Comparison of ENCODE assay signal across 9 mouse cellular contexts in genomic region chr13:59251252-59252006, GRCm38 (mm10).
DNase-seq lines count a peak whose midpoint lies in the region; ATAC-seq lines count a peak whose summit lies in the region.
"Had no signal": no experiment of that assay in that cellular context is flagged by ENCODE, and none has a peak within 500 bp of the region (broad histone marks: within the 10 kb centered on the region; RNA-seq: fewer than 3 reads in every experiment).

No protein-coding gene starts in this region.

- H3K4me2 ChIP-seq in forebrain, embryonic 12.5 days: no peak overlapping the region; the same call in 1 of the 2 replicates
- H3K4me2 ChIP-seq in liver, embryonic 12.5 days: no peak overlapping the region

- no peaks in the 10 kb centered on the region for H3K36me3 ChIP-seq in forebrain, embryonic 12.5 days (replicated peaks)
- no peaks in the 10 kb centered on the region for H3K36me3 ChIP-seq in liver, embryonic 12.5 days

- H3K4me1 ChIP-seq in forebrain, embryonic 12.5 days: peaks cover 40% of the 10 kb centered on the region
- H3K4me1 ChIP-seq in liver, embryonic 12.5 days: no peaks in the 10 kb centered on the region

- intact Hi-C loops in heart, postnatal 25 days (cut with DNase I): no loop called here

- peak; percentile 36; the same call in 1 of the 2 replicates for ATAC-seq in forebrain, embryonic 12.5 days (ENCODE audit: low FRiP score)
- ATAC-seq in liver, embryonic 12.5 days: no peak

- DNase-seq in WW6 (ENCODE audit: low read depth, low spot score) (peak; percentile 3), adipocyte (ENCODE audit: low spot score) (no peak)
- peak; percentile 31 for DNase-seq in layer of hippocampus, adult 9-10 months (ENCODE audit: low spot score)
- peak; percentile 30 for DNase-seq in neural tube, embryonic 10.5 days (ENCODE audit: extremely low spot score, low spot score)
- DNase-seq in testis, postnatal 10 days (ENCODE audit: low spot score): no peak
- DNase-seq in heart, postnatal 25 days (ENCODE audit: low spot score): no peak

- H3K4me3 ChIP-seq in forebrain, embryonic 12.5 days (replicated peaks): no peak overlapping the region
- no peak overlapping the region for H3K4me3 ChIP-seq in liver, embryonic 12.5 days
- H3K4me3 ChIP-seq: myocyte had no signal

- H3K9me3 ChIP-seq in forebrain, embryonic 12.5 days: no peaks in the 10 kb centered on the region
- no peaks in the 10 kb centered on the region for H3K9me3 ChIP-seq in liver, embryonic 12.5 days (replicated peaks)

- H3K27me3 ChIP-seq in forebrain, embryonic 12.5 days: no peaks in the 10 kb centered on the region
- no peaks in the 10 kb centered on the region for H3K27me3 ChIP-seq in liver, embryonic 12.5 days (replicated peaks)

- H3K9ac ChIP-seq in forebrain, embryonic 12.5 days: no peak overlapping the region
- H3K9ac ChIP-seq in liver, embryonic 12.5 days: no peak overlapping the region

- 60% methylated on average over 12 of the region's 12 CpGs for WGBS in forebrain, embryonic 12.5 days
- WGBS in liver, embryonic 12.5 days (ENCODE audit: insufficient replicate concordance): 56% methylated on average over 12 of the region's 12 CpGs

- no peak overlapping the region for H3K27ac ChIP-seq in forebrain, embryonic 12.5 days
- H3K27ac ChIP-seq in liver, embryonic 12.5 days: no peak overlapping the region

Comparison
In these comparisons a context has a peak if more than half of its experiments do, and no peak if none do; other contexts are left out.
1. DNase-seq: peak in WW6 (single experiment), layer of hippocampus, adult 9-10 months (single experiment) and neural tube, embryonic 10.5 days (single experiment); none in adipocyte (single experiment), testis, postnatal 10 days (single experiment) and heart, postnatal 25 days (single experiment).